Mouse (Mus musculus): ENCODE data around the gene Fbxo30.
A peak's percentile ranks its signal among the peaks of the same experiment; 100 is the strongest.

Fbxo30 gene

GRCm38 (mm10) chr10:11323202-11323898 lies 42.2 kb downstream of the Fbxo30 start:
- no peak for DNase-seq

DNA sequence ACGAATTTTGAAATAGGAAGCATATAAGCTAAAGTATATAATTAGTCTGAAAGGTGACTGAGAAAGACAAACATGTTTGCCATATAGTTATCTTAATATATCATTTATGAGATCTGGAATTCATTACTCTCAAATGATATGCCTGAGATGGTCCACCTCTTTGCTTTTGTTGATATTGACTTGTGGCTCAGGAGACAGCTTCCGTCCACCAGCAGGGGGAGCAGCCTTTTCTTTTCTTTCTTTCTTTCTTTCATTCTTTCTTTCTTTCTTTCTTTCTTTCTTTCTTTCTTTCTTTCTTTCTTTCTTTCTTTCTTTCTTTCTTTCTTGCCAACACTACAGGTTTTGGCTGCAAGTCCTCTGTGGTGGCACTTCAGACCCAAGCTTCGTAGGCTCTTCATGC lies 45.4 kb downstream of the Fbxo30 start:
- DNase-seq = no peak

DNA sequence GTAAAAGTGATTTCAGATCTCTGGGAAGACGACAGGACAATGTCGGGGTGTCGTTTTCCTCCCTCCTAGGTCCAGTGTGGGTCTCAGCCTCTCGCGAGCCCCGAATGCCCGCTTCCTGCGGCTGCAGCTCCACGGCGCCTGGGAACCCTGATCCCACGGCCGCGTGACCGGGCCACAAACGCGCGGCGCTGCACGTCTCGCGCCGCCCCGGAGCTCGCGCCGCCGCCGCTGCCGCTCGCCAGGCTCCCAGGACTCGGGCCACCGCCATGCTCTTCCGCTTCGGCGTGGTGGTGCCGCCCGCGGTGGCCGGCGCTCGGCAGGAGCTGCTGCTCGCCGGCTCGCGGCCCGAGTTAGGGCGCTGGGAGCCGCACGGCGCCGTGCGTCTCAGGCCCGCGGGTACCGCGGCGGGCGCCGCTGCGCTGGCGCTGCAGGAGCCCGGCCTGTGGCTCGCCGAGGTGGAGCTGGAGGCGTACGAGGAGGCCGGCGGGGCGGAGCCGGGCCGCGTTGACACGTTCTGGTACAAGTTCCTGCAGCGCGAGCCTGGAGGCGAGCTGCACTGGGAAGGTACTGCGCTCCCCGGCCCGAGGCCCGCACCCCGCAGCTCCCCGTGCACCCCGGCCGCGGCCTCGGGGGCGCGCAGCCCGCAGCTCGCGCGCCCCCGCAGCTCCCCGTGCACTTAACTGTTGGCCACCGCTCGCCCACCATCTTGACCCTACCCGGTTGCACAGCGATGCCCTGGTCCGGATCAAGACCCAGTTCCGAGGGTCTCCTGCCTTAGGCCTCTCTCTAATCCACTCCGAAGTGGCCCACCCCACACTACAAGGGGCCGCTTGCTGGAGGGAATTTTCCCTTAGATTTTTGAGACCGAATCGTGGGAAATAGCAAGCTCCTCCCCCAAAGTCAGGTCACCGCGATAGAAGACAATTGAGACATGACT lies 62.3 kb downstream of the Fbxo30 start, which contains the start of gene Epm2a:
Gene Epm2a (plus strand): TSS at position 200 of the 937 bp plus-strand sequence.
- peak; percentile 89 for DNase-seq

DNA sequence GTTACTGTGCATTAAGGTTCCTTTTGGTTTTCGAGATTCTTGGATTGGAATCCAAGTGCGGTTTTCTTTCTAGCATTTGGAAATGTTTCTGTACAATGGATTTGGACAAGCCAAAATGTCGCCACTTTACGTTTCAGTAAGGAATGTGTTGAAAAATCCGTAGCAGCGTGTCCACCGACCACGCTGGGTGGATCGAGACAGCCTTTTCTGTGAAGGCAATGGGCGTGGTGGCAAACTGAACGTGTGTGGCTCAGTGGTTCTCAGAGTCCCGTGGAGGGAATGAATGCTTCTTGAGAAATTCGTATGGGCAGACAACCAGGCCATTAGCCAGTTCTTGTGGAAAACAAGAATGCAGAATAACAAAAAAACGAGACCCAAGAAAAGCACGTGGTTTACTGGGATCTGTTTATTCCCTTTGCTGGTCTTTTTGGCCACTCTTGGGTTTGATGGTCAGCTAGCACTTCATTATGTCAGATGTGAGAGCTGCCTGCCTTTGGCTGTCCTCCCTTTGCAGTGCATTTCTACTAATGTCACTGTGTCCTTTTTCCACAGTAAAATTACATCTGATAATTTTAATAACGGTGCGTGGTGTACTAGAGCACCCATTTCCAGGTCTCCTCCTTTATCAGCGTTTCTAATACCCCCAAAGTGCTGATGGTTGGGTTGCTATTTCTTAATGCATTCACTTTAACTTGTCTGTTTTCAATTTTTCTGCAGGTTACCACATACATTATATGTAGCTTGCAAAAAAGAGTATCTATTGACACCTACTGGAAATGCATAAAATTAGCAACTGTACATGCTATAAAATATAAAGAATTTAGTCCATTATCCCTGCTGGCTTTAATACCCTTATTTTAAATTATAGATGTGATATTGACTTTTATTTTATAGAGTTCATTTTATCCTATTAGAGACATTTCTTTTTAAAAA lies 63.7 kb downstream of the Fbxo30 start:
- peak; percentile 49 for DNase-seq
